Mouse (Mus musculus): Measurements from ENCODE around the gene Gm8247.
"Not testable (repeated sequence)": the region's sequence is repeated elsewhere in the genome, so short reads cannot be mapped to it uniquely, and the experiment has no call there.

Gene Gm8247

DNA sequence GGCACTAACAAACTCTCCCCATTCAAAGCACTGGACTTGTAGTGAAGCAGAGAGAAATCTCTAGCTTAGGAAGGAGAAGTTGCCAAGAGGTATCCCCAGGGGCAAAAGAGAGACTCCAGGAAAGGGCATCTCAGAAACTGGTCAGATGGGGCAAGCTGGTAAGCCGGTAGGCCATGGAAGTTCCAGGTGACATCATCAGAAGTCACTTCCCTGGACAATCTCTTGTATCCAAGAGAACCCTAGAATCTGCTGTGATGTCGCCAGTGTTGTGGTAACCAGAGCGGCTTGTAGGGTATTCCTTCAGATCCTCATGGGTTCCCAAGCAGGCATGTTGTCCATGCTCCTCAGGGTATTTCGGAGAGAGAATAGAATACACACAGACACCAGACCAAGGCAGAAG lies at the start of gene Gm8247:
TSS of gene Gm8247 (plus strand) at position 301 of the 400 bp plus-strand sequence.
- DNase-seq, result not testable (repeated sequence)

DNA sequence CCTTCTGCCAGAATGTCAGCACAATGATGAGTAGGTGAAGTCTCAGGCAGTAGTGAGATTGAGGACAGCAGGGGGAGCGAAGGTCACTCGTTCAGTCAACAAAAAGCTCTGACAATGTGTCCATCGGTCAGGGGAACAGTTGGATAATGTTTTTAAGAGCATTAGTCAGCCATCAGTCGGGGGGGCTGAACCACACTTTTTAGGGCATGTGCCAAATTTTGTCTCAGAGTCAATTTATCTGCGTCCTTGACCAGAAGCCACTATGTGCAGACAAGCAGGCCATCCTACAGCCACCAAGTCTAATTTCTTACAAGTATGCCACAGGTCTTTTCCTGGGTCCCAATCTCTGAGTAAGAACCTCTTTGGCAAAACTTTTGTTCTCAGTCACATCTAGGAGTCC lies 35.0 kb upstream of the Gm8247 start:
- not testable (repeated sequence) for DNase-seq

DNA sequence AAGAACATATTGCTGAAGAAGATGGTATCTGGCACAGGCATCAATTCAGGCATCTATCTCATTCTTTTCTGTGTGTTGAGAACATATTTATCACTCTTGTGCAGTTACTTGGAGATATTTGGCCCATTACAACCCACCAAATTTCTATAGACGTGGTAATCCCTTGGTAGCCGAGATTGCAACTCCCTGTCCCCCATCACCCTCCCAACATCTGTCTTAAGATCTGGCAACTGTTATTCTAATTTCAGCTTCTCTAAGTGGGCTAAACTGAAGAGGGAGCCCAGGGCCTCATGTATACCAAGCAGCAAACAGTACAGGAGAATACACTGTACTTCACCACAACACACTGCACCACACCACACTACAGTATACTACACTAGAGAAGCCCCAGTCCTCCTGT lies 8.8 kb downstream of the Gm8247 start:
- DNase-seq, result not testable (repeated sequence)

GRCm38 (mm10) chr14:44627737-44628136 lies 44.8 kb downstream of the Gm8247 start, which contains the start of gene Gm5624:
TSS of gene Gm5624 (minus strand) at chr14:44627938.
- DNase-seq, result not testable (repeated sequence)
